Mouse (Mus musculus) cerebellum, adult 9-10 months (tissue): ENCODE measurements around the gene Cggbp1.

ENCODE experiments used
- DNase-seq: peaks from one replicate; pipeline ENCODE4 v3.0.0; 2022

The Cggbp1 gene

DNA sequence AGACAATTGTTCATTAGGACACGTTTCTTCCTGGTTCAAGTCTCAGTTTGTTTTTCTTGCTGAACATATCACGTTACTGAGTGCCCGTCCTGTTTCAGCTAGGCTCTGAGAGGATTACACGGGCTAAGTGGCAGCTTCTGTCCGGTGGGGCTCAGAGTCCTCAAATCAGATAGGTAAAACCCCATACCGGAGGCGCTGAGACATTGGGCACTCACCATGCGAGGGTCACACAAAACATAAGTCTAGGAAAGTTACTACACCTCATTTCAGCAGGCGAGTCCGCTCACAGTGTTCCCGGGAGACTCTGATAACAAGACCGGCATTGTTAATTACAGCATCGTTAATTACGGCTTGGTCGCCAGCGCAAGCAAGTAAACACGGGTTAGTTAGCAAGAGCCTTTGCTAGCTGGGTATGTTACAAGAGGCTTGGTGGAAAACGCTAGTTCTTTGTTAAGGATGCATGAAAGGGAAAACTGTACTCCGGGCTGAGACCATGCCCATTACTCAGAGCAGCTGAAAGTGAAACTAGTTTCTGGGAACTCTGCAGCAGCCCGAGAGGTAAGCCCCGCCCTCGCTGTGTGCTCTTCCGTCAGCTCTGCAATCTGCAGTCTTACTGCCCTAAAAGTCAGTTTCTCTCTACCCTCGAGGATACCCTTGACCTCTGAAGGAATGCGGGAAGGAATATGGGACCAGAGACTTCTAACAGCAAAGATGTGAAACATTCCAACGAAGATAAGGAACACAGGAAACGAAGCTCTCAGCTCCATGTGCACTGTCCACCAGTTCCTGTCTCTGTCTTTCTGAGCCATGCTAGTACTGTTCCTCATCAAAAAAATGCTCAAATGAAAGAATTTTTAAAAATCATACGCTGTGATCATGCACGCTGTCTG lies 21.9 kb downstream of the Cggbp1 start:
- DNase-seq: peak; percentile 52

GRCm38 (mm10) chr16:64875384-64875783 lies 23.6 kb downstream of the Cggbp1 start:
- DNase-seq: no peak

DNA sequence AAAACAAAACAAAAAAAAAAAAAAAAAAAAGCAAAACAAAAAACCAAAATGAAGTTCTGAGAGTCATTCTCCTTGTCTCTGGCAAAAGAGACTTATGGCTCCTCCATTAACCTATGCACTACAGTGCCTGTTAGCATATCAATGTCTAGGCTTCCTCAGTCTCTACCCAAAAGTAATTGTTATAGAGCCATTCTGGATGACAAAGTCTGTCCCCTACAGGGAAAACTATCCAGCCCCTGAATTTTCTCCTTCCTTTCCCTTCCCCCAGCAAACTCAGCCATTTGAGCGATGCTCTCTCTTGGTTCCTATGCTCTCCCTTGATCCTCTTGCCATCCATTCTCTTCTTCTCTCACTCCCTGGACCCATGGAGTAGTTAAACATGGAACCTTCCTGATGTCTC lies 24.0 kb downstream of the Cggbp1 start:
- DNase-seq: no peak

DNA sequence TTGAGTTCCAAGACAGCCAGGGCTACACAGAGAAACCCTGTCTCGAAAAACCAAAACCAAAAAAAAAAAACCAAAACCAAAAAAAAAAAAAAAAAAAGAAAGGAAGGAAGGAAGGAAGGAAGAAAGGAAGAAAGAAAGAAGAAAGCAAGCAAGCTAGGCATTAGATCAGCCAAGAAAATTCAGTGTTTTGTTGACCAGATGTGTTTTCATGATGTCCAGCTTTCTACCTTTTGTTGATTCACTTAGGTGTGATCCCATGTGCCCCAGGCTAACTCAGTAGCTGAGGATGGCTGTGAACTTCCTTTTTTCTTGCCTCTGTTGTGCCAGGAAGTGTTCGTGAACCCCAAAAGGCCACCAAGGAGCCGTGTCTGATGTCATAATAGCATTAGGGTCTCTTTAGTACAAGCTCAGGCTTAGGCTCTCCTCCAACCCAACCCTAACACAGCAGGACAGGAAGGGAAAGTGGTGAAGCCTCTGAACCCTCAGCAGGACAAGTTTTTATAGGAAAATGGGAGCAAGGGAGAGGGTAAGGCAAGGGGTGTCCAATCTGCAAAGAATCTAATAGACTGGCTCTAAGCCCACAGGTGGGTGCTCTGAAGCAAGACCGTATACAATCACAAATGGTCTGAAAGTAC lies 25.0 kb downstream of the Cggbp1 start:
- no peak for DNase-seq

DNA sequence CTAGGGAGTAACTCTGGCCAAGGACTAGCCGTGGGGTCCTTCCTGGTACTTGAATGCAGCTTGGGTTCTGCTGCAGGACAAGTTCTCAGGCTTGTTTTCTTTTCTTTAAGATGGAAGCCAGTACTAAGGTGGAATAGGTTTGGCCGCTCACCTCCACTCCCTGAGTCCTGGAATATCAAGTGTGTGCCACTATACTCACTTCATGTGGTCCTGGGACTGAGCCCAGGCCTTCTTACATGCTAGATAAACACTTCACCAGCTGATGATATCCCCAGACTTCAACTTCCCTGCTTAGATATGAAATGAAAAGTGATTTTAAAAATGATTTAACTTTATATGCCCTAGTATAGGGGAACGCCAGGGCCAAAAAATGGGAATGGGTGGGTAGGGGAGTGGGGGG lies 25.5 kb downstream of the Cggbp1 start:
- DNase-seq: no peak

DNA sequence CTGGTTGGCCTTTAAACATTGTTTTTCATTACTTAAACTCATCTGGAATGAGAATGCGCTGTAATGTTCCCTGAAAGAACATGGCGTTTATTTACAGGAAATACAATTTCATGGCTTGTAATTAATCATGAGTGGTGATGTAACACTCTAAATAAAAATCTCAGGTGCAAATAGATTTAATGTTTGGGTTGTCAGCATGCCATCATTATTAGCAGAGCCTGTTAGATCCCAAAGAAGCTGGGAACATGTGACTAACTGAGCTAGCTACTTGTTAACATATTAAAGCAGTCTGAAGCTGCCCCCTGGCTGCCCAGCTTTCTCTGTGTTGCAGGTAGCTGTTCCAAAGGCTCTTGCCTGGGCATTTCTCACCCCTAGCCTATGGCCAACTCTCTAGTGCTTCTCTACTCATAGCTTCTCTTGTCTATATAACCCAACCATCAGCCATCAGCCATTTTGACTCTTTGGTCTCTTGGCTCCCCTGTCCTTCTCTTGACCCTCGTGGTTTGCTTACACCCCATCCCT lies 26.9 kb downstream of the Cggbp1 start:
- DNase-seq: no peak

GRCm38 (mm10) chr16:64879735-64880134 lies 27.9 kb downstream of the Cggbp1 start:
- DNase-seq: no peak

DNA sequence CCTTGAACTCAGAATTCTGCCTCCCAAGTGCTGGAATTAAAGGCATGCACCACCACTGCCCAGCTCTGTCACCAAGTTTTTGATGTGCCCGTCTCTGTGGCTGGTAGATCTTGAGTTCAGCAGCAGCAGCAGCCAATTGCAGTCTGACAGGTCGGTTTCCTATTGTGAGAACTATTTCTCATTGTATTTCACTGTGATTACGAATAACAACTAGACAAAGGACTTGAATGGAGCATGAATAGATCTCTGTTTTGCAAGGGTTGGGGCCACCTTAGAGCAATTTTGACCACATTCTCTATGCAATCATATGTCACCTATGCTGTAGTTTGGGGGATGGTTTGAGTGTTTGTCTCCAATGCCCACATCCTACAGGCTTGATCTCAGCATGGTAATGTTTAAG lies 29.2 kb downstream of the Cggbp1 start:
- no peak for DNase-seq

DNA sequence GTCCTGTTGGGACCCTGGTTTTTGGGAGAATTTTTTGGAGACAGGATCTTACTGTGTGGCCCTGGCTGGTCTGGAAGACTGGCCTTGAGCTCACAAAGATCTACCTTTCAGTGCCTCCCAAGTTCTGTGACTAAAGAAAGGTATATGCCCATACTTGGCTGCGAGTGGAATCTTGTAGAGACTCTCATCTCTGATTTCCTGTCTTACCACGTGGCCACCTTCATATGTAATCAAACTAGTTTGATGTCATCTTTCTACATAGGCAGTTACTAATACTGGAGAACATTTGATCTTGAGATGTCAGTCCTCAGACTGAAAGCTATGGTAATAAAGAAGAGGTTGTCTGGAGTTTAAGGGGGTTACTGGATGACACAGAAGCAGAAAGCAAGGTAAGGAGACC lies 29.6 kb downstream of the Cggbp1 start:
- DNase-seq: no peak

DNA sequence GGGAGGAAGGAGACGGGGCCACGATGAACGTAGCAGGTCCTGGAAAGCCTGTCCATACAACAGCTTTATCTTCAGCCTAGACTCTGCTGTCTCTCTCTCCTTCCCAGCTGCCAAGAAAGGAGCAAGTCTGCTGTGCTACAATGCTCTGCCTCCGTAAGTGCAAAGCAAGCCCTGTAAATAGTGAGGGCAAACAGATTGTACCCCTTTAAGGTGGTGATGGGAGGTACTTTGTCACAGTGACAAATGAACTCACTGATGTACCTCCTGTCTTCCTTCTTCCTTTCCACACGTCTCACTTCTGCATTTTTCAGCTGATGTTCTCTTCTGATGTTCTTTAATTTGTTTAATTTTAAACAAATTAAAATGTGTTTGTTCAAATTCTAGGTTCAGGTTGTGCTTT lies 32.1 kb downstream of the Cggbp1 start:
- no peak for DNase-seq

GRCm38 (mm10) chr16:64884420-64884838 lies 32.6 kb downstream of the Cggbp1 start:
- no peak for DNase-seq

DNA sequence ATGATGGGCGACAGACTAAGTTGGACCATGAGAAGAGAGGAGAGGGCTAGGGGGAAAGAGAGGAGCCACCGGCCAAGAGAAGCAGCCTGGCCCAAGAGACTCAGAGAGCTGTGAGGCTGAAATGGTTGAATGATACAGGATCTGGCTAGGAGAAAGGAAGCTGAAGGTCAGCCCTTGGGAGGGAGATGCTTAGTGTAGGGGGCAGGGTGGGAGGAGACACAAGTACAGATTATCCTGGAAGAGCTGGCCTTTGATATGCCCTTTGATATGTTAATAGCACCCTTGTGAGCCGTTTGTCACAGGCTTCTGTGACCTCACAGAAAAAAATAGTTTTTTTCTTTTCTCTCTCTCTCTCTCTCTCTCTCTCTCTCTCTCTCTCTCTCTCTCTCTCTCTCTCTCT lies 33.3 kb downstream of the Cggbp1 start:
- no peak for DNase-seq

DNA sequence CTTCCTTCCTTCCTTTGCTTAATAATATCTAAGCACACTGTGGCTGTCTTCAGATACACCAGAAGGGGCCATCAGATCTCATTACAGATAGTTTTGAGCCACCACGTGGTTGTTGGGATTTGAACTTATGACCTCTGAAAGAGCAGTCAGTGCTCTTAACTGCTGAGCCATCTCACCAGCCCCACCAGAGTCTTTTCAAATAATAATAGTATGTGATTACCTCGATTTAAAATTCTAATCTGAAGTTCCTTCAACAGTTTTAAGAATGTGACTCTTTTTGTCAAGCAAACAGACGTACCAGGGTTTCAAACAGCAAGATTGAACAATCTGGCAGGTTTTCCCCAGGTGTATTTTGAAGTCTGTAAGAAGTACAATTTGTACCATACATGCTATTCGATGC lies 33.8 kb downstream of the Cggbp1 start:
- no peak for DNase-seq

DNA sequence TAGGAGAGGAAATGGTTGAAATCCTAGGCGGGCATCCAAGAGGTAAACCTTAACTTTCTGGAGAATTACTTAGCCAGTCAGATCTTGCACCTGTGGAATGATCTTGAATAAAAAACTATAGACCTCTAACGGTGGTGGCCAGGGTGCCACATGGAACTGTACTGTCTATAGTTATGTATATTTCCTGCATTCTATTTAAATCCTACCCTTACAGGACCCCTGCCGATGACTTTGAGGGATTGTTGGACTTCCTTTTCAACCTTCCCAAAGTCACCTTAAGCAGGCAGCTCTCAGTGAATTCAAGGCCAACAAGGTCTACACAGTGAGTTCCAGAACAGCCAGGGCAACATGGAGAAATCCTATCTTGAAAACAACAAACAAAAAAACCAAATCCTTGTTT lies 37.7 kb downstream of the Cggbp1 start:
- no peak for DNase-seq

DNA sequence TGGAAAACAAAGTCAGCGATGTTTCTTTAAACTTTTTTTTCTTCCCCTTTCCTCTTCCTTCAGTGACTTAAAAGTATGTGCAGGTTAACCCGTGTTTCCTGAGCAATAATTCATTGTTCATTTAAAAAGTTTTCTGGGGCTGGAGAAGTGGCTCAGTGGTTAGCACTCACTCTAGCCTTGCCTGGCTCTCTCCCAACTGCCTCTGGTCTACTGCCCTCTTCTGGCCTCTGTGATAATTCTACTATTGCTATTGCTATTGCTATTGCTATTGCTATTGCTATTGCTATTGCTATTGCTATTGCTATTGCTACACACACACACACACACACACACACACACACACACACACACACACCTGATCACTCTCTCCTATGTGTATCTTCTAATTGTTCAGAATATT lies 47.3 kb downstream of the Cggbp1 start:
- DNase-seq: no peak

DNA sequence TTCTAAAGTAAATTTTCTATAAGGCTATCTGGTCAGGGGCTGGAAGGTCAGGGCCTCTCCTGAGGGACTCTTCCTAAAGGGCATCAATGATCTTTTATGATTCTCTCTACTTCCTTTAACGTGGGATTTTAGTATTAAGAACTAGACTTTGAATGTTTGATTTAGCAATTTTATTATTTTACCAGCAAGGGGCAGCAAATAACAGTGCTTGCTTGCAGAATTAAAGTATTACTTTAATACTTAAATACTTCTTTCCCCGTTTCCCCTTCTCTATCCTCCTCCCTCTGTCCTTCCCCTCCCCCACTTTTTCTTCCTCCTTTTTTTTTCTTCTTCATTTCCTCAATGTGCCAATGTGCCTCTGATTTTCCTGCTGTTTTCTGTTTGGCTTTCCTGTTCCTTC lies 51.5 kb downstream of the Cggbp1 start:
- DNase-seq: no peak

DNA sequence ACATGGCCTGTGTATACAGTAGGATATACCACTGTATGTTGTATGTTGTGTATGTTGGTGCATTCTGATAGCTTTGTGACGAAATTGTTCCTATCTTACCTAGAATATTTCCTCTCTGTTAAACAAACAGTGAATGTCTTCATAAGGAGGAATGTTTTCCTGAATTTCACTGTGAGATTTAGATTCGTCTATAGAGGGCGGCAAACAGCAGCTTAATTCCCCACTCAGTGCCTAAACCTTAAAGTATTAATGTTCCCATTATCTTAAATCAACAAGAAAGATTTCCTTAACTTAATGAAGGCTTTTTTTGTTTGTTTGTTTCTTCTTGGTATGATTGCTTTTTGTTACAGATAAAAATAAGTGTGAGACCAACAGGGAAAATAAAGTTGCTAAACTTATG lies 55.3 kb downstream of the Cggbp1 start:
- no peak for DNase-seq

- no peak for DNase-seq
Measured at GRCm38 (mm10) chr16:64908747-64909146, 57.0 kb downstream of the Cggbp1 start.
